Mouse (Mus musculus): Measurements from ENCODE around the gene Olfr1423. TPM values are rescaled to one million over a fixed set of nuclear protein-coding genes. Genes with fewer than 3 reads are reported as not detected.

Olfr1423 gene
- polyA plus RNA-seq (2014; fragmentation: Illumina TruSeq; extraction: RNeasy Lipid Tissue Mini Kit (QIAGEN cat#74804); ENCODE audit: low read depth, low replicate concordance), result not detected

GRCm38 (mm10) chr19:12041217-12041616 is at the start of gene Olfr1423:
TSS of gene Olfr1423 (minus strand) at chr19:12041317.

GRCm38 (mm10) chr19:12077631-12078030 is 36.5 kb upstream of the Olfr1423 start, which contains the start of gene Olfr1425:
TSS of gene Olfr1425 (minus strand) at chr19:12077731.

GRCm38 (mm10) chr19:12062582-12062981 is 21.5 kb upstream of the Olfr1423 start, which contains the start of gene Olfr1424:
TSS of gene Olfr1424 (minus strand) at chr19:12062682.

Other genes starting within 250 kb of the Olfr1423 start
- gene Stx3, start 221.9 kb downstream of the Olfr1423 start, polyA plus RNA-seq (2014; fragmentation: Illumina TruSeq; extraction: RNeasy Lipid Tissue Mini Kit (QIAGEN cat#74804); ENCODE audit: low read depth, low replicate concordance), result 1.8 TPM
- not detected for gene Olfr1417, start 202.1 kb downstream of the Olfr1423 start, polyA plus RNA-seq (2014; fragmentation: Illumina TruSeq; extraction: RNeasy Lipid Tissue Mini Kit (QIAGEN cat#74804); ENCODE audit: low read depth, low replicate concordance)
- not detected for gene Olfr1418, start 180.3 kb downstream of the Olfr1423 start, polyA plus RNA-seq (2014; fragmentation: Illumina TruSeq; extraction: RNeasy Lipid Tissue Mini Kit (QIAGEN cat#74804); ENCODE audit: low read depth, low replicate concordance)
- not detected for gene Olfr1419, start 166.2 kb downstream of the Olfr1423 start, polyA plus RNA-seq (2014; fragmentation: Illumina TruSeq; extraction: RNeasy Lipid Tissue Mini Kit (QIAGEN cat#74804); ENCODE audit: low read depth, low replicate concordance)
- gene Olfr1420, start 154.8 kb downstream of the Olfr1423 start, polyA plus RNA-seq (2014; fragmentation: Illumina TruSeq; extraction: RNeasy Lipid Tissue Mini Kit (QIAGEN cat#74804); ENCODE audit: low read depth, low replicate concordance), result not detected
- 16.1 TPM for gene Patl1, start 128.9 kb downstream of the Olfr1423 start, polyA plus RNA-seq (2014; fragmentation: Illumina TruSeq; extraction: RNeasy Lipid Tissue Mini Kit (QIAGEN cat#74804); ENCODE audit: low read depth, low replicate concordance)
- 19.4 TPM for gene Osbp, start 75.4 kb downstream of the Olfr1423 start, polyA plus RNA-seq (2014; fragmentation: Illumina TruSeq; extraction: RNeasy Lipid Tissue Mini Kit (QIAGEN cat#74804); ENCODE audit: low read depth, low replicate concordance)
- gene Olfr1424, start 21.4 kb upstream of the Olfr1423 start, polyA plus RNA-seq (2014; fragmentation: Illumina TruSeq; extraction: RNeasy Lipid Tissue Mini Kit (QIAGEN cat#74804); ENCODE audit: low read depth, low replicate concordance), result not detected
- gene Olfr1425, start 36.4 kb upstream of the Olfr1423 start, polyA plus RNA-seq (2014; fragmentation: Illumina TruSeq; extraction: RNeasy Lipid Tissue Mini Kit (QIAGEN cat#74804); ENCODE audit: low read depth, low replicate concordance), result not detected
- not detected for gene Olfr1426, start 50.7 kb upstream of the Olfr1423 start, polyA plus RNA-seq (2014; fragmentation: Illumina TruSeq; extraction: RNeasy Lipid Tissue Mini Kit (QIAGEN cat#74804); ENCODE audit: low read depth, low replicate concordance)
- not detected for gene Olfr1427, start 62.0 kb upstream of the Olfr1423 start, polyA plus RNA-seq (2014; fragmentation: Illumina TruSeq; extraction: RNeasy Lipid Tissue Mini Kit (QIAGEN cat#74804); ENCODE audit: low read depth, low replicate concordance)
- gene Olfr1428, start 74.6 kb upstream of the Olfr1423 start, polyA plus RNA-seq (2014; fragmentation: Illumina TruSeq; extraction: RNeasy Lipid Tissue Mini Kit (QIAGEN cat#74804); ENCODE audit: low read depth, low replicate concordance), result not detected
- not detected for gene Olfr76, start 81.9 kb upstream of the Olfr1423 start, polyA plus RNA-seq (2014; fragmentation: Illumina TruSeq; extraction: RNeasy Lipid Tissue Mini Kit (QIAGEN cat#74804); ENCODE audit: low read depth, low replicate concordance)
- not detected for gene Olfr1555-ps1, start 128.8 kb upstream of the Olfr1423 start, polyA plus RNA-seq (2014; fragmentation: Illumina TruSeq; extraction: RNeasy Lipid Tissue Mini Kit (QIAGEN cat#74804); ENCODE audit: low read depth, low replicate concordance)
- not detected for gene Olfr1431, start 159.3 kb upstream of the Olfr1423 start, polyA plus RNA-seq (2014; fragmentation: Illumina TruSeq; extraction: RNeasy Lipid Tissue Mini Kit (QIAGEN cat#74804); ENCODE audit: low read depth, low replicate concordance)
- gene Olfr1432, start 191.3 kb upstream of the Olfr1423 start, polyA plus RNA-seq (2014; fragmentation: Illumina TruSeq; extraction: RNeasy Lipid Tissue Mini Kit (QIAGEN cat#74804); ENCODE audit: low read depth, low replicate concordance), result not detected
- not detected for gene Olfr262, start 200.3 kb upstream of the Olfr1423 start, polyA plus RNA-seq (2014; fragmentation: Illumina TruSeq; extraction: RNeasy Lipid Tissue Mini Kit (QIAGEN cat#74804); ENCODE audit: low read depth, low replicate concordance)
- not detected for gene Olfr235, start 219.7 kb upstream of the Olfr1423 start, polyA plus RNA-seq (2014; fragmentation: Illumina TruSeq; extraction: RNeasy Lipid Tissue Mini Kit (QIAGEN cat#74804); ENCODE audit: low read depth, low replicate concordance)
- not detected for gene Olfr1434, start 238.5 kb upstream of the Olfr1423 start, polyA plus RNA-seq (2014; fragmentation: Illumina TruSeq; extraction: RNeasy Lipid Tissue Mini Kit (QIAGEN cat#74804); ENCODE audit: low read depth, low replicate concordance)